Mouse (Mus musculus): ENCODE data around the gene Alms1. TPM values are rescaled to one million over a fixed set of nuclear protein-coding genes. Genes with fewer than 3 reads are reported as not detected.
"Not testable (repeated sequence)": the region's sequence is repeated elsewhere in the genome, so short reads cannot be mapped to it uniquely, and the experiment has no call there.

The Alms1 gene
- polyA plus RNA-seq, 1 experiment = 7.2 TPM

GRCm38 (mm10) chr6:85588164-85588563, 833 bp downstream of the Alms1 start:
- Histone ChIP-seq H3K4me1 (ENCODE audit: control insufficient read depth, insufficient read depth, low read length) (peaks cover 4% of the 10 kb centered on the region), H3K4me3 (ENCODE audit: insufficient read depth, low read length) (peak overlapping the region; percentile 77), H3K27ac (ENCODE audit: insufficient read depth, low read length) (no peak overlapping the region)
- TF ChIP-seq CTCF (IDR thresholded peaks at IDR 0.05; ENCODE audit: borderline replicate concordance, insufficient read depth, low read length) (no peak), POLR2A (IDR thresholded peaks at IDR 0.05; ENCODE audit: low read depth, low read length) (no peak)

GRCm38 (mm10) chr6:85588568-85588967, 1.2 kb downstream of the Alms1 start:
- peaks cover 4% of the 10 kb centered on the region for H3K4me1 ChIP-seq (ENCODE audit: control insufficient read depth, insufficient read depth, low read length)
- H3K27ac ChIP-seq (ENCODE audit: insufficient read depth, low read length) = no peak overlapping the region
- no peak for TF ChIP-seq POLR2A (IDR thresholded peaks at IDR 0.05; ENCODE audit: low read depth, low read length)
- no peak for TF ChIP-seq CTCF (IDR thresholded peaks at IDR 0.05; ENCODE audit: borderline replicate concordance, insufficient read depth, low read length)
- H3K4me3 ChIP-seq (ENCODE audit: insufficient read depth, low read length) = peak overlapping the region; percentile 77

- H3K27ac ChIP-seq (ENCODE audit: insufficient read depth, low read length) = no peak overlapping the region
- TF ChIP-seq POLR2A (IDR thresholded peaks at IDR 0.05; ENCODE audit: low read depth, low read length) = no peak
- no peak for TF ChIP-seq CTCF (IDR thresholded peaks at IDR 0.05; ENCODE audit: borderline replicate concordance, insufficient read depth, low read length)
- H3K4me1 ChIP-seq (ENCODE audit: control insufficient read depth, insufficient read depth, low read length) = peaks cover 4% of the 10 kb centered on the region
- H3K4me3 ChIP-seq (ENCODE audit: insufficient read depth, low read length) = no peak overlapping the region
Observed at GRCm38 (mm10) chr6:85590116-85590515, 2.8 kb downstream of the Alms1 start.

- Histone ChIP-seq H3K4me3 (ENCODE audit: insufficient read depth, low read length) (no peak overlapping the region), H3K4me1 (ENCODE audit: control insufficient read depth, insufficient read depth, low read length) (no peaks in the 10 kb centered on the region), H3K27ac (ENCODE audit: insufficient read depth, low read length) (no peak overlapping the region)
- no peak for TF ChIP-seq POLR2A (IDR thresholded peaks at IDR 0.05; ENCODE audit: low read depth, low read length)
- no peak for TF ChIP-seq CTCF (IDR thresholded peaks at IDR 0.05; ENCODE audit: borderline replicate concordance, insufficient read depth, low read length)
Observed at GRCm38 (mm10) chr6:85599310-85599709, 12.0 kb downstream of the Alms1 start.

GRCm38 (mm10) chr6:85610511-85610910, 23.2 kb downstream of the Alms1 start:
- TF ChIP-seq CTCF (IDR thresholded peaks at IDR 0.05; ENCODE audit: borderline replicate concordance, insufficient read depth, low read length) (no peak), POLR2A (IDR thresholded peaks at IDR 0.05; ENCODE audit: low read depth, low read length) (no peak)
- Histone ChIP-seq H3K4me3 (ENCODE audit: insufficient read depth, low read length) (no peak overlapping the region), H3K27ac (ENCODE audit: insufficient read depth, low read length) (no peak overlapping the region), H3K4me1 (ENCODE audit: control insufficient read depth, insufficient read depth, low read length) (no peaks in the 10 kb centered on the region)

GRCm38 (mm10) chr6:85620826-85621225, 33.5 kb downstream of the Alms1 start:
- no peak for TF ChIP-seq POLR2A (IDR thresholded peaks at IDR 0.05; ENCODE audit: low read depth, low read length)
- no peak overlapping the region for H3K4me3 ChIP-seq (ENCODE audit: insufficient read depth, low read length)
- no peaks in the 10 kb centered on the region for H3K4me1 ChIP-seq (ENCODE audit: control insufficient read depth, insufficient read depth, low read length)
- H3K27ac ChIP-seq (ENCODE audit: insufficient read depth, low read length) = no peak overlapping the region

- H3K4me1 ChIP-seq (ENCODE audit: control insufficient read depth, insufficient read depth, low read length) = no peaks in the 10 kb centered on the region
- TF ChIP-seq POLR2A (IDR thresholded peaks at IDR 0.05; ENCODE audit: low read depth, low read length) (no peak), CTCF (IDR thresholded peaks at IDR 0.05; ENCODE audit: borderline replicate concordance, insufficient read depth, low read length) (no peak)
- H3K4me3 ChIP-seq (ENCODE audit: insufficient read depth, low read length) = no peak overlapping the region
- no peak overlapping the region for H3K27ac ChIP-seq (ENCODE audit: insufficient read depth, low read length)
Observed at GRCm38 (mm10) chr6:85621600-85621999, 34.3 kb downstream of the Alms1 start.

GRCm38 (mm10) chr6:85624511-85624910, 37.2 kb downstream of the Alms1 start:
- Histone ChIP-seq H3K4me3 (ENCODE audit: insufficient read depth, low read length) (no peak overlapping the region), H3K4me1 (ENCODE audit: control insufficient read depth, insufficient read depth, low read length) (no peaks in the 10 kb centered on the region), H3K27ac (ENCODE audit: insufficient read depth, low read length) (no peak overlapping the region)
- no peak for TF ChIP-seq POLR2A (IDR thresholded peaks at IDR 0.05; ENCODE audit: low read depth, low read length)
- TF ChIP-seq CTCF (IDR thresholded peaks at IDR 0.05; ENCODE audit: borderline replicate concordance, insufficient read depth, low read length) = no peak

- no peak overlapping the region for H3K27ac ChIP-seq (ENCODE audit: insufficient read depth, low read length)
- H3K4me3 ChIP-seq (ENCODE audit: insufficient read depth, low read length) = no peak overlapping the region
- H3K4me1 ChIP-seq (ENCODE audit: control insufficient read depth, insufficient read depth, low read length) = no peaks in the 10 kb centered on the region
- TF ChIP-seq POLR2A (IDR thresholded peaks at IDR 0.05; ENCODE audit: low read depth, low read length) (no peak), CTCF (IDR thresholded peaks at IDR 0.05; ENCODE audit: borderline replicate concordance, insufficient read depth, low read length) (no peak)
Observed at GRCm38 (mm10) chr6:85633165-85633564, 45.8 kb downstream of the Alms1 start.

GRCm38 (mm10) chr6:85653244-85653643, 65.9 kb downstream of the Alms1 start:
- Histone ChIP-seq H3K27ac (ENCODE audit: insufficient read depth, low read length) (no peak overlapping the region), H3K4me3 (ENCODE audit: insufficient read depth, low read length) (no peak overlapping the region), H3K4me1 (ENCODE audit: control insufficient read depth, insufficient read depth, low read length) (no peaks in the 10 kb centered on the region)
- TF ChIP-seq POLR2A (IDR thresholded peaks at IDR 0.05; ENCODE audit: low read depth, low read length) (no peak), CTCF (IDR thresholded peaks at IDR 0.05; ENCODE audit: borderline replicate concordance, insufficient read depth, low read length) (no peak)

- H3K4me1 ChIP-seq (ENCODE audit: control insufficient read depth, insufficient read depth, low read length); H3K4me3 ChIP-seq (ENCODE audit: insufficient read depth, low read length): not testable (repeated sequence)
- H3K27ac ChIP-seq (ENCODE audit: insufficient read depth, low read length) = 0 out of 2 replicates have a peak overlapping the region, but pooled peaks have one; percentile 11
Observed at GRCm38 (mm10) chr6:85701943-85702342, 114.6 kb downstream of the Alms1 start.

GRCm38 (mm10) chr6:85709206-85709605, 121.9 kb downstream of the Alms1 start:
- H3K27ac ChIP-seq (ENCODE audit: insufficient read depth, low read length); H3K4me3 ChIP-seq (ENCODE audit: insufficient read depth, low read length); H3K4me1 ChIP-seq (ENCODE audit: control insufficient read depth, insufficient read depth, low read length): not testable (repeated sequence)

GRCm38 (mm10) chr6:85709607-85710006, 122.3 kb downstream of the Alms1 start:
- not testable (repeated sequence) for H3K4me1 ChIP-seq (ENCODE audit: control insufficient read depth, insufficient read depth, low read length); H3K27ac ChIP-seq (ENCODE audit: insufficient read depth, low read length); H3K4me3 ChIP-seq (ENCODE audit: insufficient read depth, low read length)

GRCm38 (mm10) chr6:85713105-85713504, 125.8 kb downstream of the Alms1 start, which contains the start of gene Nat8f7:
Gene Nat8f7 (minus strand): TSS chr6:85713205.
- H3K4me3 ChIP-seq (ENCODE audit: insufficient read depth, low read length); H3K4me1 ChIP-seq (ENCODE audit: control insufficient read depth, insufficient read depth, low read length); H3K27ac ChIP-seq (ENCODE audit: insufficient read depth, low read length): not testable (repeated sequence)

All from embryonic fibroblast, embryonic 13.5 days (primary cell).